Mouse (Mus musculus): ENCODE results near the gene Hoxa6. TPM values are rescaled to one million over a fixed set of nuclear protein-coding genes. Genes with fewer than 3 reads are reported as not detected.

The Hoxa6 gene
- polyA plus RNA-seq, 1 experiment from 2014 or later: 4.4 TPM

- Histone ChIP-seq H3K4me2 (replicated peaks; ENCODE audit: low read depth, low read length) (peak overlapping the region; percentile 67), H3K27me3 (ENCODE audit: control insufficient read depth, insufficient read depth, low read length) (no peaks in the 10 kb centered on the region)
- 2% methylated on average over 21 of the region's 35 CpGs for WGBS
Measured at GRCm38 (mm10) chr6:52175864-52176263, 32.7 kb downstream of the Hoxa6 start.

DNA sequence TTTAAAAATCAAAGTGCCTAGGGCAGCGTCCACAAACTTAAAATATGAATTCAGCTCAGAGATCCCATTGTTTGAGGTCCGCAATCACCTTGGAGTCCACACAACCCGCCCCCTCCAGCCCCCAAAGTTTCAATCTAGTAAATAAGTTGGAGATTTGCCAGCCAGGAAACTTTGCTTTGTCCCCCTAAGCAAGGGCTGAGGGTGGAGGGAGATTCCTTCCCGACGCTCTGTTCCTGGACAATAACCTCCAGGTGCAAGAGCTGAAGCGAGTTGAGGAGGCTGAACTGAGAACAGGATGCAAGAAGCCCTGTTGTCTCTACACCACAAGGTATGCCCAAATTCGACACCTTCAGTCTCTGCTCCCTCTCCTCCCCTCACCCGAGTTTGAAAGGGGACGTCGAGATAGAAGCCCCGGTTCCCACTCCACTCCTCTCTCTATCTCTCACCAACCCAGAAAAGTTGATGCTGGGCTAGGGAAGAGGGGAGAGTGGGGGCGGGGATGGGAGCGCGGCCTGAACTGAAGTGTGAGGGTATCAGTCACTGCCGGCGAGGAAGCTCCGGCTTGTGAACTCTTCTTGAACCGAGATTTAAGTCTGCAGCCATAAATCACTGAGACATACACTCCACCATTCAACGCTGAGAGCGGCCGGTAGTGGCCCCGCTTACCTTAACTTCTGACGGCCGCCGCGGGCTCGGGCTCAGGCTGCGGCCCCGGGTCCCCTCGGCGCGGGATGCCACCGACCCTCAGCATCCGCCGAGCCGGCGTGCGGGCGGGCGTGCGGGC, 33.4 kb downstream of the Hoxa6 start:
- Histone ChIP-seq H3K9ac (ENCODE audit: low read depth, low read length) (peak overlapping the region; percentile 88), H3K36me3 (ENCODE audit: control insufficient read depth, insufficient read depth, low read length) (peaks cover 12% of the 10 kb centered on the region; the same call in 1 of the 2 replicates), H3K4me2 (replicated peaks; ENCODE audit: low read depth, low read length) (peak overlapping the region; percentile 67), H3K4me3 (ENCODE audit: low read length) (peak overlapping the region; percentile 71), H3K27ac (ENCODE audit: low read depth, low read length) (peak overlapping the region; percentile 98), H3K27me3 (ENCODE audit: control insufficient read depth, insufficient read depth, low read length) (no peaks in the 10 kb centered on the region), H3K9me3 (ENCODE audit: control insufficient read depth, low read length) (no peaks in the 10 kb centered on the region), H3K4me1 (ENCODE audit: control insufficient read depth, insufficient read depth, low read length) (peaks cover 66% of the 10 kb centered on the region)
- WGBS: 2% methylated on average over 41 of the region's 41 CpGs
- ATAC-seq (ENCODE audit: low FRiP score, low TSS enrichment): peak; percentile 65

More at GRCm38 (mm10) chr6:52175864-52176263, 32.7 kb downstream of the Hoxa6 start:
- peak overlapping the region; percentile 71 for H3K4me3 ChIP-seq (ENCODE audit: low read length)
- no peaks in the 10 kb centered on the region for H3K9me3 ChIP-seq (ENCODE audit: control insufficient read depth, low read length)
- ATAC-seq (ENCODE audit: low FRiP score, low TSS enrichment): peak; percentile 37
- H3K4me1 ChIP-seq (ENCODE audit: control insufficient read depth, insufficient read depth, low read length): peaks cover 66% of the 10 kb centered on the region
- peak overlapping the region; percentile 98 for H3K27ac ChIP-seq (ENCODE audit: low read depth, low read length)
- H3K36me3 ChIP-seq (ENCODE audit: control insufficient read depth, insufficient read depth, low read length): peaks cover 6% of the 10 kb centered on the region; the same call in 1 of the 2 replicates
- peak overlapping the region; percentile 88 for H3K9ac ChIP-seq (ENCODE audit: low read depth, low read length)

DNA sequence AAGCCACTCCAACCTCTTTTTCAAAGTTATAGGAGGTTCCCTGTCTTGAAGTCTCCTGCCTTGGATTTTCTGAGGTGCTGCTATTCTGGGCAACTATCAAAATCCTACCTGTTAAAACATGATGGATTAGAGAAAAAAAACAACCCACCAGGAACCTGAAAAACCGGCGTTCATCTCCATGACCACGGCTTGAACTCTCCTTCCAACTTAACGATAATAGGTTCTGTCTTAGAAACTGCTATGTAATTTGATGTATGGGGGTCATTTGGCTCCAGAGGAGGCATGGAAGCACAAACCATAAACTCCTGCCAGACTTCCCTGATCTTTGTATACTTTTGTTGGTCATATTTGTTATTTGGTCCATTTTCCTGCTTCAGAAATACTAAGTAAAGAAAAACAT, 34.9 kb downstream of the Hoxa6 start:
- Histone ChIP-seq H3K4me2 (replicated peaks; ENCODE audit: low read depth, low read length) (peak overlapping the region; percentile 59), H3K4me3 (ENCODE audit: low read length) (peak overlapping the region; percentile 35), H3K27me3 (ENCODE audit: control insufficient read depth, insufficient read depth, low read length) (no peaks in the 10 kb centered on the region), H3K36me3 (ENCODE audit: control insufficient read depth, insufficient read depth, low read length) (peaks cover 15% of the 10 kb centered on the region; the same call in 1 of the 2 replicates), H3K9ac (ENCODE audit: low read depth, low read length) (no peak overlapping the region; the same call in 1 of the 2 replicates), H3K27ac (ENCODE audit: low read depth, low read length) (peak overlapping the region; percentile 97), H3K9me3 (ENCODE audit: control insufficient read depth, low read length) (no peaks in the 10 kb centered on the region), H3K4me1 (ENCODE audit: control insufficient read depth, insufficient read depth, low read length) (peaks cover 61% of the 10 kb centered on the region)
- 0% methylated on average over 4 of the region's 4 CpGs for WGBS
- ATAC-seq (ENCODE audit: low FRiP score, low TSS enrichment): no peak

DNA sequence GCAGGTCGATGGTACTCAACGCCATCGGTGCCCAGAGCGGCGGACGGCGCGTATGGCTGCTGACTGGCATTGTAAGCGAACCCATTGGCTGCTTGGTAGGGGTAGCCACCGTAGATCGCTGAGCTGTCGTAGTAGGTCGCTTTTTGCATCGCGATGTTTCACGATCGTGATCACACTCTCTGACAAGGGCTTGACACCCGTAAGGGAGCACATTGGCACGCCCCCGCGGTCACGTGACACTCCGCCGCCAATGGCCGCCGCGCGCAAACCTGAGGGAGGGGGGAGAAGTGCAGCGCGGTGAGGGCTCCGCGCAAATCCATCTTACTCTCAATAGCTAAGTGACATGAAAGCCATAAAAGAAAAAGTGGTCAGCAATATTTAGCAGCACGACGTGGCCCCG, 36.0 kb downstream of the Hoxa6 start:
- Histone ChIP-seq H3K27ac (ENCODE audit: low read depth, low read length) (peak overlapping the region; percentile 97), H3K27me3 (ENCODE audit: control insufficient read depth, insufficient read depth, low read length) (no peaks in the 10 kb centered on the region; the same call in 1 of the 2 replicates), H3K9ac (ENCODE audit: low read depth, low read length) (peak overlapping the region; percentile 47), H3K4me2 (replicated peaks; ENCODE audit: low read depth, low read length) (peak overlapping the region; percentile 59), H3K36me3 (ENCODE audit: control insufficient read depth, insufficient read depth, low read length) (peaks cover 15% of the 10 kb centered on the region; the same call in 1 of the 2 replicates), H3K4me1 (ENCODE audit: control insufficient read depth, insufficient read depth, low read length) (peaks cover 68% of the 10 kb centered on the region), H3K9me3 (ENCODE audit: control insufficient read depth, low read length) (no peaks in the 10 kb centered on the region), H3K4me3 (ENCODE audit: low read length) (peak overlapping the region; percentile 35)
- under 1% methylated on average over 35 of the region's 35 CpGs for whole genome bisulfite sequencing
- ATAC-seq (ENCODE audit: low FRiP score, low TSS enrichment): peak; percentile 59

DNA sequence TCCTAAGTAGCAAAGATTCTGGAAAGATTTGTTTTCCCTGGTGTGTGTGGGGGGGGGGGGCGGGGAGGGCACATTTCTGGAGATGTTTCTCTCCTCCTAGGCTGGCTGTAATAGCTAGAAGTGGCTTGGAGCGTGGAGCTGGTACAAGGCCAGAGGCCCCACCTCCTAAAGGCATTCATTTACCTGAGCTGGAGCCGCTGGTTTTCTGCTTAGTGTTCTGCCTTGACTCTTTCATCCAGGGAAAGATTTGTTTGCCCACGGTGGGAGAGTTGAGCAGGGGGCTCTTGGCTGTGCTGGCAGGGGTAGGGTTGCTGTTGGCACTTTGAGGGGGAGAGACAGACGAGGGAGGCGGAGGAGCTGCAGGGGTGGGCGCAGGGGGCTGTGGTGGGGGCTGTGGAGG, 36.6 kb downstream of the Hoxa6 start:
- H3K9ac ChIP-seq (ENCODE audit: low read depth, low read length): peak overlapping the region; percentile 47
- peaks cover 15% of the 10 kb centered on the region; the same call in 1 of the 2 replicates for H3K36me3 ChIP-seq (ENCODE audit: control insufficient read depth, insufficient read depth, low read length)
- 12% methylated on average over 7 of the region's 7 CpGs for WGBS
- no peak; the same call in 1 of the 2 replicates for ATAC-seq (ENCODE audit: low FRiP score, low TSS enrichment)
- no peaks in the 10 kb centered on the region for H3K9me3 ChIP-seq (ENCODE audit: control insufficient read depth, low read length)
- H3K27ac ChIP-seq (ENCODE audit: low read depth, low read length): peak overlapping the region; percentile 97
- peaks cover 72% of the 10 kb centered on the region for H3K4me1 ChIP-seq (ENCODE audit: control insufficient read depth, insufficient read depth, low read length)
- peak overlapping the region; percentile 59 for H3K4me2 ChIP-seq (replicated peaks; ENCODE audit: low read depth, low read length)
- no peaks in the 10 kb centered on the region; the same call in 1 of the 2 replicates for H3K27me3 ChIP-seq (ENCODE audit: control insufficient read depth, insufficient read depth, low read length)
- H3K4me3 ChIP-seq (ENCODE audit: low read length): peak overlapping the region; percentile 35

- WGBS: 9% methylated on average over 4 of the region's 4 CpGs
- no peak for ATAC-seq (ENCODE audit: low FRiP score, low TSS enrichment)
- H3K27me3 ChIP-seq (ENCODE audit: control insufficient read depth, insufficient read depth, low read length): no peaks in the 10 kb centered on the region; the same call in 1 of the 2 replicates
- peaks cover 71% of the 10 kb centered on the region for H3K4me1 ChIP-seq (ENCODE audit: control insufficient read depth, insufficient read depth, low read length)
- H3K4me3 ChIP-seq (ENCODE audit: low read length): no peak overlapping the region
- no peaks in the 10 kb centered on the region for H3K9me3 ChIP-seq (ENCODE audit: control insufficient read depth, low read length)
- peak overlapping the region; percentile 97 for H3K27ac ChIP-seq (ENCODE audit: low read depth, low read length)
- H3K4me2 ChIP-seq (replicated peaks; ENCODE audit: low read depth, low read length): 0 out of 2 replicates have a peak overlapping the region, but pooled peaks have one; percentile 15
- peaks cover 15% of the 10 kb centered on the region; the same call in 1 of the 2 replicates for H3K36me3 ChIP-seq (ENCODE audit: control insufficient read depth, insufficient read depth, low read length)
- 0 out of 2 replicates have a peak overlapping the region, but pooled peaks have one; percentile 44 for H3K9ac ChIP-seq (ENCODE audit: low read depth, low read length)
Measured at GRCm38 (mm10) chr6:52171331-52171730, 37.2 kb downstream of the Hoxa6 start.

DNA sequence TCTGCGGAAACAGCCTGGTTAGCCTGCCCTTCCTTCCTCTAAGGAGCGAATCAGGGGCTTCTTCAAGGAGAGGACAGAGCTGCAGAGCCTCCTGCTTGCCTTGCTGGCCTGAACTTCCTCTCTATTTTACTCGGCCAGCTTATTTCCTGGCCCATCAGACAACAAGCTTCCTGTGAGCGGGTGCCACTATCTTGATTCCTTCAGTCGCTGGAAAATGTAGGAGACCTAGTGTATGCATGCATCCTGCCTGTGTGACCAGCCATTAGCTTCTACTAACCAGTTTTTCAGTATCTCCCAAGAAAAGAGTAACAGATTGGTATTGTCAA, 37.7 kb downstream of the Hoxa6 start:
- H3K27me3 ChIP-seq (ENCODE audit: control insufficient read depth, insufficient read depth, low read length): no peaks in the 10 kb centered on the region; the same call in 1 of the 2 replicates

DNA sequence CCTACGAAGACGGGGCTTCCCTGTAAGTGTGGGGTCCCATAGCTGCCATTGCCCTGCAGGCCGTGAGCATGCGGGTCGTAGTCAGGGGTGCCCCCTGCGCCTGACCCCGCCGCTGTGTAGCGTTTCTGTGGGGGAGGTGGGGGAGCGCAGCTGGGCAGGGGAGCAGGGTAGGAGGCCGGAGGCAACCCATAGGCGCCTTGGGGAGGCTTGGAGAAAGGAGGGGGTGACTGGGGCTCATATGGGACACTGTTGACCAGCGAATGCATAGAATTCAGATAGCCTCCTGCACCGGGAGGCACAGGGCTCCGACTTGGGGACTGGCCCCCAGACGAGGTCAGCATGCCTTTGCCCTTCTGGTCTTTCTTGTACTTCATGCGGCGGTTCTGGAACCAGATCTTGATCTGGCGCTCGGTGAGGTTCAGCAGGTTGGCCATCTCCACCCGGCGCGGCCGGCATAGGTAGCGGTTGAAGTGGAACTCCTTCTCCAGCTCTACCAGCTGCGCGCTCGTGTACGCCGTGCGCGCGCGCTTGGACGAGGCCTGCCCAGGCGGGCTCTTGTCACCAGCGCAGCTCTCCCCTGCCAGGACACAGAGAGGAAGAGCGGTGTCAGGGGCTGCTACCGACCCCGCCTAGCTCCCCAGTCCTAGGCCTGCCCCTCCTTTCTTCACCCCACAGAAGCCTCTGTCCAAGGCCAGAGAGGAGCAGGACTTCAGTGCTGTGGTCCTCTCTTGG, 38.2 kb downstream of the Hoxa6 start:
- Histone ChIP-seq H3K27ac (ENCODE audit: low read depth, low read length) (peak overlapping the region; percentile 97), H3K4me2 (replicated peaks; ENCODE audit: low read depth, low read length) (peak overlapping the region; percentile 32), H3K9me3 (ENCODE audit: control insufficient read depth, low read length) (no peaks in the 10 kb centered on the region), H3K27me3 (ENCODE audit: control insufficient read depth, insufficient read depth, low read length) (no peaks in the 10 kb centered on the region; the same call in 1 of the 2 replicates), H3K9ac (ENCODE audit: low read depth, low read length) (peak overlapping the region; percentile 44), H3K4me1 (ENCODE audit: control insufficient read depth, insufficient read depth, low read length) (peaks cover 76% of the 10 kb centered on the region), H3K4me3 (ENCODE audit: low read length) (0 out of 2 replicates have a peak overlapping the region, but pooled peaks have one; percentile 9), H3K36me3 (ENCODE audit: control insufficient read depth, insufficient read depth, low read length) (peaks cover 15% of the 10 kb centered on the region; the same call in 1 of the 2 replicates)
- WGBS: 15% methylated on average over 40 of the region's 40 CpGs
- ATAC-seq (ENCODE audit: low FRiP score, low TSS enrichment): 0 out of 2 replicates have a peak, but pooled peaks have one; percentile 6

More for the DNA sequence above, 37.7 kb downstream of the Hoxa6 start:
- Histone ChIP-seq H3K4me2 (replicated peaks; ENCODE audit: low read depth, low read length) (peak overlapping the region; percentile 32), H3K4me3 (ENCODE audit: low read length) (no peak overlapping the region), H3K9me3 (ENCODE audit: control insufficient read depth, low read length) (no peaks in the 10 kb centered on the region), H3K9ac (ENCODE audit: low read depth, low read length) (peak overlapping the region; percentile 44), H3K27ac (ENCODE audit: low read depth, low read length) (peak overlapping the region; percentile 97), H3K36me3 (ENCODE audit: control insufficient read depth, insufficient read depth, low read length) (peaks cover 15% of the 10 kb centered on the region; the same call in 1 of the 2 replicates), H3K4me1 (ENCODE audit: control insufficient read depth, insufficient read depth, low read length) (peaks cover 72% of the 10 kb centered on the region)
- ATAC-seq (ENCODE audit: low FRiP score, low TSS enrichment): no peak
- 21% methylated on average over 5 of the region's 5 CpGs for WGBS
